Mouse (Mus musculus) testis, postnatal 10 days (tissue): ENCODE measurements around the gene Ptprd.

Source experiments
- DNase-seq: peaks from one replicate; pipeline ENCODE4 v3.0.0; 2021; ENCODE audit warnings: low spot score

Gene Ptprd

GRCm38 (mm10) chr4:76024502-76024821 lies 2187.3 kb downstream of the Ptprd start:
- DNase-seq, result no peak

DNA sequence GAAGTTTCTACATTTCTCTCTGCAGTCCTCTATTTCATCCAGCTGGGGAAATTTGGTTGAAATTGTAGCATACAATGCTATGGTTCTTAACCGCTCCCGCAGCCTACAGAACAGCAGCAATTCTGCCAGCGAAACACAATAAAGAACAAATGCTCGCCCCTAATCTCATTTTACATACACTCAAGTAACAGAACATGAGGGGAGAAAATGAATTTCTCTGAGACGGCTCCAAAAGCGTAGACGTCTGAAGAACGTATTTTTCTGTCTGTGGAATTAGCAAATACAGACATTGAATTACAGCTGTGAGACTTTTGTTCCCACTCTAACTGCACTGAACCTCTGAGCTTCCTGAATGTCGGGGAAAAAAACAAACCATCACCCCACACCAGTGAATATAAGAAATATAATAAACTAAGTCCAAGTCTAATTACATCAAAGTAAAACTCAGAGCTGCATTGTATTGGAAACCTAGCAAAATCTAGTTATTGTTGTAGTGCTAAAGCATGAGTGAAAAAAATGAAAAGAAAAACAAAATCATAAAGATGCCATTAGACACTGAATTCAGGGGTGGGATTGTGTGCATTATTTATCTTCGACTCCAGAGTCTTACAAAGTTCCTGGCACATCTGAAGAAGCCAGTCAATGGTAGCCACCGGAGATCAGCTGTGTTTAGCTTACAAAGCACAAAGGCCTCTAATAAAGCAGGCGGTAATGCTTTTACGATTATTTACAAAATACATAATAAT lies 2187.8 kb downstream of the Ptprd start:
- DNase-seq, result no peak

- no peak for DNase-seq
Measured at GRCm38 (mm10) chr4:76021670-76022069, 2190.1 kb downstream of the Ptprd start.

- DNase-seq, result no peak
Measured at GRCm38 (mm10) chr4:76015026-76015425, 2196.7 kb downstream of the Ptprd start.

DNA sequence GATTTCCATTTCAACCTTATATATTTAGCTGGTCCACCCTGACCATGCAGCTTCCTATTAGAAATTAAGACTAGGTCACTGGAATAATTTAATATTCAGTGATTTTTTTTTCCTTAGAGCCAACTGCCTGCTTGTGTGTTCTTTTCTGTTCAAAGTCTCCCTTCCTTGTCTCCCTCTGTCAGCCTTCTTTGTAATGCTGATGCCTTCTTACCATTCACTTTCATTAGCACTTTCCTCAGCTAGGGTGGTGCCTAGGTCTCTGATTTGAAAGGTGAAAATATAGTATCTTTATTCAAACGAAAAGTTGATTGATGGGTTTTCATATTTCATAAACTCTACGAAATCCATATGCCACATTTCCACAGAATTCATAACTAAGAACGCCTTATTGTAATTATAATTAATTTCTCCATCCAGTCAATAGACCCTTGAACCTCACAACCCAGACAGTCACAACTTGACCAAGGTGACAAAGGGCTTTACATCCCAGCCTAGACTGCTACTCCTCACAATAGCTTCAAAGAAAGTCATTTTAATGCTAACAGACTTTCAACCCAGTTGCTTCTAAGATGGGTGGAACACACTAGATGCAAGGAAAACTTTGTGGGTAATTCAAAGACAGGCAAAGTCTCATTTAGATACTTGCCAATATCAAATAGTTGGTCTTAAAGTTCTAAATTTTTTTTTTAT lies 2197.5 kb downstream of the Ptprd start:
- no peak for DNase-seq

- DNase-seq, result no peak
Measured at GRCm38 (mm10) chr4:76008580-76008979, 2203.2 kb downstream of the Ptprd start.

DNA sequence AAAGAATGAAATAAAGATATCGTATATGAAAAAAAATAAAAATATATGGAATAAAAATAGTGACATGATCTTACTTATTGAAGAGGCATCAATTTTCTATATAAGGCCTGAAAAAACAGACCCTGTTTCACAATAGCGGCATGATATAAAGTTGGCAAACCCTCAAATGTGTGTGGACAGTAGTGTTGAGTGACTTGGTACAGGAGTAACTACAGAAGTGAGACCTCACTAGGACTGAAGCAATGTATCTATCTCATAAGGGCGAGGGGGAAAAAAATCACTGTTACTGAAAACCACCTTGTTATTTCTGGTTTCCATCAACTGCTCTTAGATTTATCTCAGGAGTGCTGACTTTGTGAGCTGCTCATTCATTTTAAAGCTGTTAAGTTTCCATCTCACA lies 2204.5 kb downstream of the Ptprd start:
- DNase-seq, result no peak

DNA sequence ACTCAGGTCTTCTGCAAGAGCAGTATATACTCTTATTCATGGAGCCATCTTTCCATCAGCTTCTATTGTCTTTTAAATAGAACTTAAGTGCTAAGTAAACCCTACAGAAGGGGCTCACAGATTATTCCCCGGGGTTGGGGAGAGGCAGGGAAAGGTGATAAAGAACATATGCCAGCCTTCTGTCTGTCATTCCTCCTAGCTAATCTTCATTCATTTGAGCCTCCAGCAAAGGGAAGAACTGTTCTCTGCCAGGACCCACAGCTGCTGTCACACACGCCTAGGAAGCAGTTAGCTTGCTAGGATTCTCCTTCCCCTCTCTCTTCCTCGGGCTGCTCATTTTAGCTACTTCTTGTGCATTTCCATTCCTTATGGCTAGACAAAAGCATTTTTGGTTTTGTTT lies 2205.0 kb downstream of the Ptprd start:
- no peak for DNase-seq

- no peak for DNase-seq
Measured at GRCm38 (mm10) chr4:76004161-76004560, 2207.6 kb downstream of the Ptprd start.

DNA sequence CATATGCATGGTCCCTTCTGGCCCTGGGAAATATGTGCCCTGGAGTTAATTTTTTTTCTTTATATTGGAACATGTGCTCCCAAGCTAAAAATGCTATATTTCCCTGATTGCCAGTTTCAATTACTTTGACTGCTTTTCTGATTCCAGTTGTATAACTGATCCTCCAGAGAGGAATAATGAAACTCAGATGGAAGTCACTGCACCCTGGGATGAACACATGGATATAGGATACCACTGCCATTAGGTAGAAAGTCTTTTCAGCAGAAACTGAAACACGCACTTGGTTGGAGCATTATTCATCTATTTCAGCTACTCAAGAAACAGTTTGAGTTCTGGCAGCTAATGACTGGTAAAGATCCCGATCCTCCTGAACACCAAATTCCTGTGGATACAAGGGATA lies 2211.5 kb downstream of the Ptprd start:
- DNase-seq, result no peak

GRCm38 (mm10) chr4:75995841-75996240 lies 2215.9 kb downstream of the Ptprd start:
- no peak for DNase-seq

DNA sequence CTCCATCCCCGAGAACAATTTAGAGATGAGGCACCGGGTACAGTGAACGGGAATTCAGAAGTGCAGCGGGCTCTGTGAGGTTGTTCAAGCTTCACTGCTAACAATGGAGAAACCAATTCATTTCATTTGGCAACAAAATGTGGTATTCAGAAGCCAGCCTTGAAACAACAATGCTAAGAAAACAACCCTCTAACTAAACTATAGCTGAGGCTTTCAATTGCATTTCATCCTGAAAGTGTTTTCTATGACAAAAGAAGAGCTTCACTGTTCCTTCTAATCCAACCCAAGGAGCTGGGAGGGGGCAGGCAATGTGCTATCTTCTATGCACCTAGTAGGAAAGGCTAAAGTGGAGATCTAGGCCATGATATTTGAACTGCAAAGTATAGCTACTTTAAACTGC lies 2217.2 kb downstream of the Ptprd start:
- DNase-seq, result no peak

GRCm38 (mm10) chr4:75993092-75993491 lies 2218.7 kb downstream of the Ptprd start:
- no peak for DNase-seq

GRCm38 (mm10) chr4:75991621-75992245 lies 2220.0 kb downstream of the Ptprd start:
- no peak for DNase-seq

DNA sequence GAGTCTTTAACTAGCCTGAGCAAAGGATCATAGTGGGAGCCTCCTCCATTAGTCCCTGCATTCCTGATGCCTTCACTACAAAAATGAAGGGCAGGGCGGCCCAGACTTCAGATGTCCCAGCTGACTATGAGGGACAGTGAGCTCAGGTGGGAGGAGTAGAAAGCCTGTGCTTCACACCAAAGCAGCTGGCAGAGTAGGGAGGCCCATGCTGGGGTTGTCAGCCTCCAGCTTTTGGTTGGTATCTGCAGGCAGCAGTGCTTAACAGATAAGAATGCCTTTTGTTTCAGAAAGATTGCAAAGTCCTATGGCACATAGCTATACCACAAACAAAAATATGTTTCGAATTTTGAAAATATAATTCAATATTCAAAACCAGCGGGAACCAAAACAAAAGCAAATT lies 2237.0 kb downstream of the Ptprd start:
- DNase-seq, result no peak

GRCm38 (mm10) chr4:75973322-75973721 lies 2238.4 kb downstream of the Ptprd start:
- no peak for DNase-seq

- DNase-seq, result no peak
Measured at GRCm38 (mm10) chr4:75969961-75970360, 2241.8 kb downstream of the Ptprd start.

DNA sequence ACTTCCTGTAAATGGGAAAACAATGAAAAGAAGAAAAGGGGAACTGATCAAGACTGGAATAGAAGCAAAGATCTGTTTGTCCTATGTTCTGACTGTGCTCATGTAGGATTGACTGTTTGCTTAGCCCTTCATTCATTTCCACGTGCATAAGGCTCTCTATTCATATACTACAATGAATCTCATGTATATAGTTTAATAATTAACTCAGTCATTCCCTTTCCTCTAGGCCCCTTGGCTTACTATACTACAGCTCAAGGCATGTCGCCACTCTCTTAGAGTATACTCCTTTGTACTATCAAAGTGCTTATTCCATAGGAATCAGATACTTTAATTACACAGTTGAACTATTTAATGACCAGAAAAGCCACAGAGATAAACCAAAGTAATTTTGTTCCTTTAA lies 2243.1 kb downstream of the Ptprd start:
- DNase-seq, result no peak

- no peak for DNase-seq
Measured at GRCm38 (mm10) chr4:75965810-75966209, 2246.0 kb downstream of the Ptprd start.

DNA sequence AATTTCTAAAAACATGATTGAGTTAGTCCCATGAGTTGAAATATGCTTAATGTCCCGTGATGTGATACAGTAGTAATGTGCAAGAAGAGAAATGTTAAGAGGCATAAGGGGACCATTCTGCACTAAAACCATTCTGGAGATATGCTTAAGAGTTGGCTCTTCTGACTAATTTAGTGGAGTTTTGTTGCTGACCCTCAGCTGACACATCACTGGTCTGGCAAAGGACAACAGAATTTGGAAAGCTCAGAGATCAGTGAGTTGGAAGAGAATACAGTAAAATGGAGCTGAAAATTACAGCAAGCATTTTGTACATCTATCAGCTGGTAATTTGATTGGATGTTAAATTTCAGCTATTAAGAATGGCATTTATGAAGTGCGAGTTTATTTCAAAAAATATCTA lies 2248.8 kb downstream of the Ptprd start:
- DNase-seq, result no peak

- no peak for DNase-seq
Measured at GRCm38 (mm10) chr4:75961865-75962264, 2249.9 kb downstream of the Ptprd start.

DNA sequence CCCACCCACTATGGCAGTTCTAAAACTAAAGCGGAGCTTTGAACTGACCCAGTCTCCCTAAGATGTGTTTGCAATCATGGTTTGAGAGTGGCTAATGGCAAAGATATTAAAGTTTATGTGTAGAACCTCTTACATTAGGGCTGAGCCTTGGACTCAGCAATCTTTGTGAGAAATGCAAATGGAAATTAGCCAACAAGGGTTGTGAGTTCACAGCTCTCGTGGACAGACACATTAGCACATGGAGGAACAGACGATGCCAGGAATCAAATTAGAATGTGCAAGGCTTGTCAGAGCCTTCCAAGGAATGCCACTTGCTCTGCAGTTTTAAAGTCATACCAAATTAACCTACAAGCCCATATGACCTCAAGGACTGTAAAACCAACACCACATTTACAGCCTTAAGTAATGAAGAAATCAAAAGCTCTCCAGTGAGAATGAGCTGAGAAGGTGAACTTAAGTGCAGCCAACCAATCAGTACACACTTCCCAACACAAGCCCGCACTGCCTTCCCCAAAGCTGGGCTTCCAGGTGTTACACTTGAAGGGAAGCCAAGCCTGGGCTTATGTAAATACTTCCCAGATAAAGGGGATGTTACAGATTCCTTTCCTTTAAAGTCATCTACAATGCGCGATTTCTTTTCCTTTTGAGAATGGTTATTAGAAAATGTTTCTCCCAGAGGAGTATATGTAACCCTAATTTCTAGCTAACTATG lies 2258.3 kb downstream of the Ptprd start:
- DNase-seq, result no peak

DNA sequence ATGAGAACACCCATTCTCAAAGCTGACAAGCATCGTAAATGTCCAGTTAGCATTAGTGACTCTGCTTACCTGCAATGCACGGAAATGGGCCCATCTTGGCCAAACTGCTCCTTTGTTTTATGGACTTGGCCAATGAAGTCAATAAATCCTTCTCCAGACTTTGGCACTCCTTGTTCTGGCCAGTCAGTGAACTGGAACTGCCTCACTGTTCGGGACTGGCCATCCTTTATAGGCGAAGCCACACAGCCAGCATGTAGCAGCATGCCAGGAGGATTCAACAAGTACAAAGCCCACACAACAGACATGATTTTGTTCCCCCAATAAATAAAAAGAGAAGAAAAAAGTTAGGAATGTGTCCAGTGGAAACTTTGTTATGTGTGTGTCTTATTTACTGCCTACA lies 2261.2 kb downstream of the Ptprd start:
- DNase-seq, result no peak
